Mouse (Mus musculus) lung, adult 2 months (tissue): ENCODE data around the gene Isca2.

ENCODE experiments used
- CTCF ChIP-seq: fragments of 200-500 bp; IDR thresholded peaks from 2 replicates; pipeline ENCODE4 v1.5.1; 2011; ENCODE audit warnings: mild to moderate bottlenecking, low read length, control low read depth; ENCODE audit not compliant: insufficient read depth
- POLR2A ChIP-seq: fragments of 200-500 bp; IDR thresholded peaks from 2 replicates; pipeline ENCODE4 v1.6.1; 2011; ENCODE audit warnings: low read depth, mild to moderate bottlenecking, control low read depth, low read length, borderline replicate concordance; ENCODE audit errors: extremely low read depth

DNA sequence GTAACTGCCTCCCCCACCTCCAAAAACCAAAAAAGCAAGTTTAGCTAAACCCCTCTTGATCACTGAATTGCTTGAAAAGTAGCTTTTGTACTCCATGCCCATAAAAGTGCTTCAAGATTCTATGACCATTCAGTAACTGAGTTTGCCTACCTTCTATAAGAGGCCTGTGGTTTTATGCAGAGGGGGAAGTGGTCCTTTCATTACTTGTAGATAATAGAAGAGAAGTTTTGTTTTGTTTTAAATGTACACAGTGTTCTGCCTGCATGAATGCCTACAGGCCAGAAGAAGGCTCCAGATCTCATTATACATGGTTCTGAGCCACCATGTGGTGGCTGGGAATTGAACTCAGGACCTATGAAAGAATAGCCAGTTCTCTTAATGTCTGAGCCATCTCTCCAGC is 3.2 kb downstream of the Isca2 start:
- no peak for TF ChIP-seq CTCF
- TF ChIP-seq POLR2A = no peak
